Mouse (Mus musculus) stomach, postnatal 0 days (tissue): ENCODE measurements at regions not wholly inside any gene's neighbourhood (a gene's known extent, or its start where the extent isn't known, plus 50 kb on each side); places are given as distances from the start of the nearest gene placed in this dataset.
A peak's percentile ranks its signal among the peaks of the same experiment; 100 is the strongest.

Experiments
- ATAC-seq: fragments of 200-750 bp; cut with Nextera tagmentation; 2 replicates; pipeline ENCODE4 v1.8.0; 2017; ENCODE audit not compliant: low FRiP score, low TSS enrichment
- DNase-seq: peaks from one replicate; pipeline ENCODE4 v3.0.0-alpha.2; 2016; ENCODE audit warnings: low spot score
- H3K27ac ChIP-seq: fragments of 300-500 bp; sonication (generic); replicated peaks from 2 replicates; pipeline ENCODE4 v1.5.1; 2014; ENCODE audit warnings: mild to moderate bottlenecking, control low read depth
- H3K27me3 ChIP-seq: fragments of 300-500 bp; sonication (generic); 2 replicates; pipeline ENCODE4 v1.6.1; 2014; ENCODE audit warnings: low read length; ENCODE audit not compliant: control insufficient read depth, insufficient read depth
- H3K36me3 ChIP-seq: fragments of 300-500 bp; sonication (generic); 2 replicates; pipeline ENCODE4 v1.6.1; 2014; ENCODE audit warnings: low read length, mixed read lengths; ENCODE audit not compliant: control insufficient read depth, insufficient read depth
- H3K4me1 ChIP-seq: fragments of 300-500 bp; sonication (generic); replicated peaks from 2 replicates; pipeline ENCODE4 v1.6.1; 2014; ENCODE audit warnings: antibody characterized with exemption; ENCODE audit not compliant: control insufficient read depth, insufficient read depth
- H3K4me2 ChIP-seq: fragments of 300-500 bp; sonication (generic); replicated peaks from 2 replicates; pipeline ENCODE4 v1.6.1; 2014; ENCODE audit warnings: low read depth, mild to moderate bottlenecking, control low read depth, moderate library complexity
- H3K4me3 ChIP-seq: fragments of 300-500 bp; sonication (generic); 2 replicates; pipeline ENCODE4 v1.5.1; 2014; ENCODE audit warnings: low read depth, low read length, control low read depth
- H3K9ac ChIP-seq: fragments of 300-500 bp; sonication (generic); 2 replicates; pipeline ENCODE4 v1.6.1; 2014; ENCODE audit warnings: mild to moderate bottlenecking, low read length, control low read depth, mixed read lengths
- H3K9me3 ChIP-seq: fragments of 300-500 bp; sonication (generic); 2 replicates; pipeline ENCODE4 v1.6.1; 2016; ENCODE audit warnings: low read length; ENCODE audit not compliant: control insufficient read depth
- CTCF ChIP-seq: IDR thresholded peaks from 2 replicates; pipeline ENCODE4 v1.5.1; 2016; ENCODE audit warnings: antibody characterized with exemption, low read depth, mild to moderate bottlenecking, moderate library complexity
- EP300 ChIP-seq: optimal IDR thresholded peaks from 2 replicates; pipeline ENCODE3; 2016; ENCODE audit warnings: antibody characterized with exemption
- WGBS: fragments of 180-500 bp; shearing (Covaris S2); extraction: QIAGEN DNeasy Blood & Tissue Kit; methylation state at CpG from one replicate; pipeline ENCODE4 v1.1.7; 2014; 5-methylcytosine and 5-hydroxymethylcytosine counted together

DNA sequence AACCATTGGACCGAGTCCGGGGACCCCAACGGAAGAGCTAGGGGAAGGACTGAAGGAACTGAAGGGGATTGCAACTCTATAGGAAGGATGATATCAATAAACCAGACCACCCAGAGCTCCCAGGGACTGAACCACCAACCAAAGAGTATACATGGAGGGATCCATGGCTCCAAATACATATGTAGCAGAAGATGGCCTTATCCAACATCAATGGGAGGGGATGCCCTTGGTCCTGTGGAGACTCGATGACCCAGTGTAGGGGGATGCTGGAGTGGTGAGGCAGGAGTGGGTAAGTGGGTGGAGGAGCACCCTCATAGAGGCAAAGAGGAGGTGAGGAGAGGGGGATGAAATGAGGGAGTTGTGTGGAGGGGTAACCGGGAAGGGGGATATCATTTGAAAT, 54.5 kb upstream of the Slc38a2 start:
- 92% methylated on average over 5 of the region's 5 CpGs for WGBS
- ATAC-seq (no peak), DNase-seq (no peak)
- Histone ChIP-seq H3K9ac (no peak overlapping the region), H3K4me2 (no peak overlapping the region), H3K4me3 (no peak overlapping the region), H3K36me3 (no peaks in the 10 kb centered on the region), H3K9me3 (no peaks in the 10 kb centered on the region), H3K27ac (no peak overlapping the region), H3K27me3 (no peaks in the 10 kb centered on the region), H3K4me1 (0 out of 2 replicates have a peak, but pooled peaks cover 4% of the 10 kb centered on the region)
- no peak for TF ChIP-seq CTCF

DNA sequence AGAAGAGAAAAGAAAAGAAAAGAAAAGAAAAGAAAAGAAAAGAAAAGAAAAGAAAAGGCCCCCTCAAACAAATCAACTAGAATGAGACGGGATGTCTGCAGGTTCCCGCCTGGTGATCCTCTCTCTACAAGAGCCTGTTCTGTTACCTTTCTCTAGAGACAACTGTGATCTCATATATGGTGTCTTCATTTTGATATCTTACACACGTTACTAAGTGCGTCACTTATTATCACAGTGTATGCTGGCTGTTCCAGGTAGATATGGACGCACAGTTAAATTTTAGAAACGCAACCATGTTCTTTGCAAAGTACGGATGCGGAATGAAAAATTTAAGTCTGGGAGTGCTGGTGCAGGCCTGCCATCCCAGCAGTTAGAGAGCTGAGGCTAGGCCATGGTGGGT, 53.2 kb upstream of the Slc38a2 start:
- TF ChIP-seq EP300 (no peak), CTCF (no peak)
- H3K36me3 ChIP-seq = no peaks in the 10 kb centered on the region
- H3K27me3 ChIP-seq = no peaks in the 10 kb centered on the region
- no peak overlapping the region for H3K27ac ChIP-seq
- WGBS = 89% methylated on average over 8 of the region's 8 CpGs
- ATAC-seq (no peak), DNase-seq (no peak)
- H3K4me2 ChIP-seq = no peak overlapping the region
- no peaks in the 10 kb centered on the region for H3K9me3 ChIP-seq
- H3K4me3 ChIP-seq = no peak overlapping the region
- 0 out of 2 replicates have a peak, but pooled peaks cover 4% of the 10 kb centered on the region for H3K4me1 ChIP-seq
- H3K9ac ChIP-seq = no peak overlapping the region

DNA sequence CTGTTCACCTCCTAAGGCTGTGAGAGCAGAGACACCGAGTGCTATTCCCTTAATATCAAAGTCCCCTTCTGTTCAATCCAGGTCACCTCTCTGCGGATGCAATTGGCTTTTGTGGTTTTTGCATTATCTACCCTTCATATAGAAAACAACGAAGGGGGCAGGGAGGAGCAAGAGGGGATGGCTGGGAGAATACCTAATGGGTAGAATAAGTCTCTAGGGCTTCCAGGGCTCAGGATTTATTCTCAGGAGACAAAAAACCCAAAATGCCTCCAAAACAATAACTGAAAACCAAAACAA, 52.5 kb upstream of the Slc38a2 start:
- no peaks in the 10 kb centered on the region for H3K27me3 ChIP-seq
- no peaks in the 10 kb centered on the region for H3K9me3 ChIP-seq
- H3K27ac ChIP-seq = no peak overlapping the region
- 0 out of 2 replicates have a peak, but pooled peaks cover 4% of the 10 kb centered on the region for H3K4me1 ChIP-seq
- DNase-seq (no peak), ATAC-seq (no peak)
- TF ChIP-seq EP300 = no peak
- no peaks in the 10 kb centered on the region for H3K36me3 ChIP-seq
- no peak overlapping the region for H3K9ac ChIP-seq
- WGBS = 79% methylated on average over 3 of the region's 3 CpGs
- H3K4me3 ChIP-seq = no peak overlapping the region
- no peak overlapping the region for H3K4me2 ChIP-seq

DNA sequence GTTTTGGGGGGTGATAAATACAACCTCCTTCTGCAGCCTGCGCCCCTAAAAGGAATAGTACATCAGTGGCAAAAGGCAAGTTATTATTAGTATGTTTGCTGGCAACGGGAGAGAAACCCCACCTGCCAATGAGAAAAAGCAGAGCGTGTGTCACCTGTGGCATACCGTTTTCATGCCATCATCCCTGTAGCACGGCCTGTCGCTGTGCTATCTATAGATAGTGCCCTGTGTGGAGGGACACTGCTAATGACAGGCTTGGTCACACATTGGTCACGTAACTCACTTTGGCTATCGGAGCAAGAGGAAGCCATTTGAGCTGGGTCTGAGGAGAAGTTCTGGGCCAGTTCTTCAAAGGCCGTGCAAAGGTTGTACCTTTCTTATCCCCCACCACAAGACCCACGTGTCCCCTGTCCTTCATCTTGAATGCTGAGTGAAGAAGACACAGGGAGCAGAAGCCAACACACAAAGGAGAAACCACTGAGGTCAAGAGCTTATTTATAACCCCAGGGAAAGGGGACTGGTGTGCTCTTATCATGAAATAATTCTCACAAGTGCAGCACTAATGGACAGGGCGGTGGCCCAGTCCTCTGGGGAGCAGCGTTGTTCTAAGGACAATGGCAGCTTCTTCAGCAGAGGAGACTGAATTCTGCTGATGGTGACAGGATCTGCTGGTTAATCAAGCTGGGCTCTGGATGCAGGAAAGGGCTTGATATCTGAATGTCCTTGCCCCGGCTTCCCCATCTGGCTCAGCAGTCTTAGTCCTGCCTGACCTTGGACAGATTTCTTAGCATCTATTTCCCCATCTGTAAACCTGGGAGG, 51.9 kb upstream of the Slc38a2 start:
- no peaks in the 10 kb centered on the region for H3K27me3 ChIP-seq
- no peaks in the 10 kb centered on the region for H3K36me3 ChIP-seq
- no peaks in the 10 kb centered on the region for H3K9me3 ChIP-seq
- no peak overlapping the region for H3K27ac ChIP-seq
- ATAC-seq (no peak), DNase-seq (no peak)
- H3K4me1 ChIP-seq = 0 out of 2 replicates have a peak, but pooled peaks cover 4% of the 10 kb centered on the region
- H3K4me2 ChIP-seq = no peak overlapping the region
- no peak overlapping the region for H3K9ac ChIP-seq
- WGBS = 82% methylated on average over 13 of the region's 13 CpGs
- H3K4me3 ChIP-seq = no peak overlapping the region
- TF ChIP-seq EP300 (no peak), CTCF (no peak)

DNA sequence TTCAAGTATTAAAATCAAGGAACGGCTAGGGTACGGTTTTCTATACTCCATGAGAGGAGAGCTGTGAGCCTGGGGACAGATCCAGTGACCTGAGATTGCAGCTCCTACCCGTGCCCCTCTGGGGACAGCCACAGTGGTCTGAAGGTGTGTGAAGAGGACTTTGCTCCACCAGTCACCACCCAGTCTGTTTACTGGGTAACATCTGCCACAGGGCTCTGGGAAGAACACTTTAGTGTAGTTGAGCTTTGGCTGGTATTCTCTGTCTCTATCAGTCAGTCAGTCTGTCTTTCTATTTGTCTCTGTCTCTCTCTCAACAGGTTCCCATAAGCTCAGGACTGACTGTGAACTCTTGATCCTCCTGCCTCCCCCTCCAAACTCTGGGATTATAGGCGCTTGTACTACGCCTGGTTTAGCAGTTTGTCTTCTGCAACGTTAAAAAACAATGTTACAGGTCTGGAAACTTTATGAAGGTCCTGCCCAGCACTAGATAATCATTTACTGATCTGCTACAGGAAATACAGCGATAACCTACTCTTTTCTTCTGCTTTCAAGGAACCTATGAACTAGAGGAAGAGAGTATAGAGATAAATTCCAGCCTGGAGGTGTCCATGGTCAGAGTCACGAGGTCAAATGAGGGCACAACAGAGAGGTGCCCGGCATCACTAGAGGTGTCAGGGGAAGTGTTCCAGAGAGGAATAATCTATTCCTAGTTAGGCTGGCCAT, 50.2 kb upstream of the Slc38a2 start:
- Histone ChIP-seq H3K9ac (no peak overlapping the region), H3K4me2 (no peak overlapping the region), H3K4me3 (no peak overlapping the region), H3K27me3 (no peaks in the 10 kb centered on the region), H3K27ac (0 out of 2 replicates have a peak overlapping the region, but pooled peaks have one; percentile 53), H3K36me3 (no peaks in the 10 kb centered on the region), H3K9me3 (no peaks in the 10 kb centered on the region), H3K4me1 (no peaks in the 10 kb centered on the region)
- ATAC-seq (no peak), DNase-seq (no peak)
- TF ChIP-seq CTCF (no peak), EP300 (no peak)
- 80% methylated on average over 9 of the region's 9 CpGs for WGBS
